Mouse (Mus musculus): Measurements from ENCODE around the gene Hist1h3b.
A peak's percentile ranks its signal among the peaks of the same experiment; 100 is the strongest.
"Not testable (repeated sequence)": the region's sequence is repeated elsewhere in the genome, so short reads cannot be mapped to it uniquely, and the experiment has no call there.

Gene Hist1h3b

GRCm38 (mm10) chr13:23752067-23752741, at the start of gene Hist1h3b:
Gene Hist1h3b, plus strand, starts transcription at chr13:23752267.
- TF ChIP-seq GATA4 (IDR thresholded peaks at IDR 0.05; ENCODE audit: insufficient replicate concordance, low read length): not testable (repeated sequence)

DNA sequence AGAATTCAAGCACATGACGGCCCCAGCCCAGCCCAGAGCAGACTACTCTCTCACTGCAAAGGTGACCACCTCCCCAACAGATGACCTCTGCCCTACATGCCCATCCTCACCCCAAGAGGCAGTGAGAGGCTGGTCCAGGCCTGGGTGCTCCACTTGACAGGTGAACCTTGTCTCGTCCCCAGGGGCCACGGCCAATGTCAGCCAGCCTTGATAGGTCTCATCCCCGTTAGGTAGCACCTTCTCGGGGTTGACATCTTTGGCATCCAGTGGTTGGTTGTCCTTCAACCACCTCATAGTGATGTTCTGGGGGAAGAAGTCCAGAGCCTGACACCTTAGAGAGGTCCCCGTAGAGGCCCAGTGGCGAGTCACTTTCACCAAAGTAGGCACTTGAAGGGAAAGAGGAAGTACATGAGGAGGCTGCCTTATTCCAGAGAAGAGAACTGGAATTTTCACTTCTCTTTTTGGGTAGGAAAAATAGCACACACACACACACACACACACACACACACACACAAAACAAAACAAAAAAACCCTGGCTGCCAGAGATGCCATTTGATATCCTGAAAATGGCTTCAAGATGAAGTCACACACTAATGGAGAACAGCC, 46.2 kb upstream of the Hist1h3b start:
- no peak for TF ChIP-seq GATA4 (IDR thresholded peaks at IDR 0.05; ENCODE audit: insufficient replicate concordance, low read length)

DNA sequence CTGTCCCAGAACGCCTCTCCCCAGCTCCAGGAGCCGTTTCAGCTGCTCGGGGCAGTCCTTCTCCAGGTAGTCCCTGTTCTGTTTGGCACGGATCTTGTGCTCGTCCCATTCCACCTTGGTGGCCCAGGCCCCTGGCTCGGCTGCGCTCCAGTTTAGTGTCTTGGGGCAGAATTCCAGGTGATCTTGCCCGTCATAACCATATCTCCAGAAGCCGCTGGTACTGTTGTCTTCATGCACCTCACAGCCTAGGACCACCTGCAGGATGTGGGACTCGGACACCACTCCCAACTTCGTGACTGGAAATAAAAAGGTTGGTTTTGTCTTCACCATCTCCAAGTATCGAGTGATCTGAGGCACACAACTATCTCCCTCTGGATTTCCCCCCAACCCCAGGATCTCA, 45.3 kb upstream of the Hist1h3b start:
- no peak for TF ChIP-seq GATA4 (IDR thresholded peaks at IDR 0.05; ENCODE audit: insufficient replicate concordance, low read length)

DNA sequence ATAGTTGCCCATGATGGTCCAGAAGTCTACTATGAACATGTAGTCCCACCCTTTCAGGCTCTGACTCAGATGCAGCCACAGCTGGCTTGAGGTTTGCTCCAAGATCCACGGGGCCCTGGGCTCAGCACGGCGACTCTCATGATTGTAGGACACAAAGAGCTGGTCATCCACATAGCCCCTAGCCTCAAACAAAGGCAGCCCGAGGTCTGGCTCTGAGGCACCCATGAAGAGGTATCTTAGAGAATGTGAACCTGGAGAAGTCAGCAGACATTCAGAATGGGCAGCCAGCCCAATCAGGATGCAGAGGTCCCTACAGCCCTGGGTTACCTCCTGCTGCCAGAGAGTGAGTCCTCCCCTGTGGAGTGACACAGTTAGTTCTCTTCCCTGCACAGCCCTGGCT, 44.0 kb upstream of the Hist1h3b start:
- TF ChIP-seq GATA4 (IDR thresholded peaks at IDR 0.05; ENCODE audit: insufficient replicate concordance, low read length): no peak

GRCm38 (mm10) chr13:23708654-23709053, 43.4 kb upstream of the Hist1h3b start:
- TF ChIP-seq GATA4 (IDR thresholded peaks at IDR 0.05; ENCODE audit: insufficient replicate concordance, low read length): no peak

GRCm38 (mm10) chr13:23709714-23710373, 42.2 kb upstream of the Hist1h3b start:
- TF ChIP-seq GATA4 (IDR thresholded peaks at IDR 0.05; ENCODE audit: insufficient replicate concordance, low read length): no peak

DNA sequence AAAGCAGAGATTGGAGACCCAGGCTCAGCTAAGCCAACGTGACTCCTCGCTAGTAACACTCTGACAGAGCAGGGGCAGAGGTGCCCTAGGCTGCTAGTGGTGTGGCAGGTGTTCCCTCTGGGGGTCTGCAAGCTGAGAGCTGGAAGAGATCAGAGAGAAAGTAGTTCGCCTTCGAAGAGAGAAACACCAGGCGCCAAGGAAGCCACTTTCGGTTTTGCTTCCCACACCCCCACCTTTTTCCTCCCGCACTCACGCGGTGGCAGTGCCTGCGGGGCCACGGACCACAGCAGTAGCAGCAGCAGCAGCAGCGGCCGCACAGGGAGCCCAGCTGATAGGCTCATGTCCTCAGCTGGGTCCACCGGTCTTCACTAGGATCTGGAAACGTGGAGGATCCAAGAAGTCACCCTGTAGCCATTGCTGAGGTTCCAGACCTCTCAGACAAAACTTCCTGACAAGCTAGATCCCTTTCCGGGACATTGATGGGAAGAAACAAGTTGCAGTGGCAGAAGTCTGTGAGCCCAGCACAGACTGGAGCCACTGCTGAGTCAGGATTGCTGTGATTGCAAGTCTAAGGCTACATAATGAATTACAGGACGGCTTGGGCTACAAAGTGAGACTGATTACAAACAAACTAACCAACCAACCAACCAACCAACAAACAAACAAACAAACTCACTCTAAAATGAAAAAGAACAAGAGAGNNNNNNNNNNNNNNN, 41.5 kb upstream of the Hist1h3b start, which contains the start of gene Hfe:
TSS of gene Hfe (minus strand) at position 481 of the 716 bp plus-strand sequence.
- TF ChIP-seq GATA4 (IDR thresholded peaks at IDR 0.05; ENCODE audit: insufficient replicate concordance, low read length): peak; percentile 25; the same call in 1 of the 2 replicates

- TF ChIP-seq GATA4 (IDR thresholded peaks at IDR 0.05; ENCODE audit: insufficient replicate concordance, low read length): no peak
These were observed 35.6 kb upstream of the Hist1h3b start for GRCm38 (mm10) chr13:23716261-23717042.

DNA sequence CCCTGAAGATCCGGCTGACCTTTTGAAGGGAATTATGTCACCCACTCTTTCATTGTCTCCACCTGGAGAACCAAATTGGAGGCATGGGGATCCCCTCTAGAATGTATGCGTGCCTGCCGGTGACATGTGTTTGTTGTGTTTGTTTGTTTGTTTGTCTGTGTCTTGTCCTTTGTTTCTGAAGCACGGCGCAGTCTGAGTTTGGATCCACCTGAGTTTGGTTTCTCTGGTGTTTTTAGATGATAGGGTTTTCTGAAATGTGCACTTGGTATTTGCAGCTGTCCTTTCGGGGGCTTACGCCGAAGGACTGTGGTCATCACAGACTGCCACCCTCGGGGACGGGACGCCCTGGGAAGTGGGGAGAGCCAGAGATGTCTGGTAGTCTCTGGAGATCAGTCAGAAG, 34.9 kb upstream of the Hist1h3b start:
- TF ChIP-seq GATA4 (IDR thresholded peaks at IDR 0.05; ENCODE audit: insufficient replicate concordance, low read length): no peak

GRCm38 (mm10) chr13:23724239-23724638, 27.8 kb upstream of the Hist1h3b start:
- TF ChIP-seq GATA4 (IDR thresholded peaks at IDR 0.05; ENCODE audit: insufficient replicate concordance, low read length): no peak

DNA sequence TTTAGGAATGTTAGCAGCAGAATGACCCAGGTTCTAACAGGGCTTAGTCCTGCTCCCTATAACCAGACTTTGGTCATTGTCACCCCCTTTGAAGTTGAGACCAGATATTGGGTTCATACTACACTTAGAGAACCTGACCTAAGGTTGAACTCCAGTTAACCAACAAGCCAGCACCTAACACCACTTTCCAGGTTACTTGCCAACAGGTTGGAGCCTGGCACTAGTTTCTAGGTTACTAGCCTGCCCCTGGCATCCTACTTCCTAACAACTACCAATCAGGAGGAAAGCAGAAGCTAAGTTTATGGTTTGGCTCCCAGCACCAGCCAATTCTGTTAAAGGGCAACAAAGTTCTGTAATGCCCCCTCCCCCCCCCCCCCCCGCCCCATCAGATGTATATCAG, 26.9 kb upstream of the Hist1h3b start:
- no peak for TF ChIP-seq GATA4 (IDR thresholded peaks at IDR 0.05; ENCODE audit: insufficient replicate concordance, low read length)

DNA sequence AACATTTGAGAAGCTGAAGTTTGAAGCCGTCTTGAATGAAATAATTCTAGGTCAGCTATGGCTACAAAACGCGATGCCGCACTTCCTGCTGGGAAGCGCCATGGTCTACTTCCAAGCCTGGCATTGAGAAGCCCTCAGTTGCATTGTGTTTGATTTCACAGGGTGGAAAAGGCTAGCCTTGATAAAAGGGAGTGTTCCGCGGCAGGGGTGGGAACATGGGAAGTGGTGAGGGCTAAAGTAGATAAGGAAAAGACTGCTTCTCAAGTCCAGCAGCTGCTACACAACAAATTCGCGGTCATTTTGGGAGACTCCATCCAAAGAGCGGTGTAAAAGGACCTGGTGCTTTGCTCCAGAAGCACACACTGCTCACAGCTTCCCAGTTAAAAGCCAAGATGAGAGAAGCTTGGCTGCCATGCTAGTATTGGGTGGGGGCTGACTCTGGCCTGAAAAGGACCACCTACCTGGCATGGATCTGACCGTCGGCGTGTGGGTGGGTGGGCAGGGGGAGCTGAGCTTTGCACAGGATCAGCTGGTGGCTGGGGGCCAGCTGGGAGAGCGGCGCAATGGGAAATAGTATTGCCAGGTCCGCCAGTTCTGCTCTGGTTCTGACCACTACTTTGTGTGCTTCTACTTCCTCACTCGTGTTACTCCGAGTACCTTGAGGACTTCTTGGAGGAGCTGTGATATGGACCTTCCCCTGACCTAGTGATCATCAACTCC, 23.4 kb upstream of the Hist1h3b start:
- TF ChIP-seq GATA4 (IDR thresholded peaks at IDR 0.05; ENCODE audit: insufficient replicate concordance, low read length): no peak

GRCm38 (mm10) chr13:23729192-23729525, 22.9 kb upstream of the Hist1h3b start:
- TF ChIP-seq GATA4 (IDR thresholded peaks at IDR 0.05; ENCODE audit: insufficient replicate concordance, low read length): no peak

GRCm38 (mm10) chr13:23729706-23730105, 22.4 kb upstream of the Hist1h3b start:
- no peak for TF ChIP-seq GATA4 (IDR thresholded peaks at IDR 0.05; ENCODE audit: insufficient replicate concordance, low read length)
